Mouse (Mus musculus): Measurements from ENCODE around the gene Tbc1d9b. TPM values are rescaled to one million over a fixed set of nuclear protein-coding genes. Genes with fewer than 3 reads are reported as not detected.
A peak's percentile ranks its signal among the peaks of the same experiment; 100 is the strongest.
"Not testable (repeated sequence)": the region's sequence is repeated elsewhere in the genome, so short reads cannot be mapped to it uniquely, and the experiment has no call there.

Gene Tbc1d9b
- total RNA-seq (2021), result 10 to 100 TPM; 47.1 to 56.9 TPM

- intact Hi-C loops (cut with DNase I), result loop anchor here (2.0 kb wide), 1 partner anchor 144 kb away; no protein-coding TSS in a partner anchor
- peak; percentile 94 for DNase-seq
Observed at GRCm38 (mm10) chr11:50130811-50131766, at the start of gene Tbc1d9b. Tbc1d9b (plus strand) TSS chr11:50131396.

DNA sequence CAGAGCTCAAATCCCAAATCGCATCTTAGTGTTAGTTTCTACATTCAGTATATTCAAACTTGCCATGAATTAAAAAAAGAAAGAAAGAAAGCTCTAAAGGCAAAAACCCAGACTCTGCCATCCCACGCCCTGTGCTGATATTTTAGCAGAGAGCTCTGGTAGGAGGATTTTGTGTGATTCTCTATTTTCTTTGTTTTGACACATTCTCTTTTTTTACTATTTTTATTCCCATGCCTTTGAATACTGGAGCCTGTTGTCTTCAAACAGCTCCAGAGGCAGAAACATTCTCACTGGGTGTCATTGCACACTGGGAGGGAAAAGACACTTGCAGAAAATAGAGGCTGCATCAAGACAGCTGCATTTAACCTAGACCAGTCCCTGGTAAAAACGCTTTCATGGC is 45.0 kb upstream of the Tbc1d9b start:
- DNase-seq, result no peak
- intact Hi-C loops (cut with DNase I), result no loop called here

DNA sequence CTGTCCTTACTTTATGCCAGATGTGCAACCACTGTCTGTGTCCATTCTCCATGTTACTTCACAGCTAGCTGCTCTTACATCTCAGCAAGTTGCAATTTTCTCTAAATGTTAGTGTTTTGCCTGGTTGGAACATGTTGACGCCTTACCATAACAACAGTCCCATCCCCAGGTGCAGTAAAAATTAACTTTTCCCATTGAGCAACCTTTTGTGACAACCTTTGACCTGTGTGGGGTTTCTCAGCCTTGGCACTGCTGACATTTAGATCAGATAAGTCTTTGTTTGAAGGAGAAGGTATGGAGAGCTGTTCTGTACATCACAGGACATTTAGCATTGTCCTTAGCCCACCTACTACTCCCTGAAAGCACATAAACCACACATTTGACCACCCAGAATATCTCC is 41.4 kb upstream of the Tbc1d9b start:
- intact Hi-C loops (cut with DNase I), result no loop called here
- DNase-seq, result no peak

DNA sequence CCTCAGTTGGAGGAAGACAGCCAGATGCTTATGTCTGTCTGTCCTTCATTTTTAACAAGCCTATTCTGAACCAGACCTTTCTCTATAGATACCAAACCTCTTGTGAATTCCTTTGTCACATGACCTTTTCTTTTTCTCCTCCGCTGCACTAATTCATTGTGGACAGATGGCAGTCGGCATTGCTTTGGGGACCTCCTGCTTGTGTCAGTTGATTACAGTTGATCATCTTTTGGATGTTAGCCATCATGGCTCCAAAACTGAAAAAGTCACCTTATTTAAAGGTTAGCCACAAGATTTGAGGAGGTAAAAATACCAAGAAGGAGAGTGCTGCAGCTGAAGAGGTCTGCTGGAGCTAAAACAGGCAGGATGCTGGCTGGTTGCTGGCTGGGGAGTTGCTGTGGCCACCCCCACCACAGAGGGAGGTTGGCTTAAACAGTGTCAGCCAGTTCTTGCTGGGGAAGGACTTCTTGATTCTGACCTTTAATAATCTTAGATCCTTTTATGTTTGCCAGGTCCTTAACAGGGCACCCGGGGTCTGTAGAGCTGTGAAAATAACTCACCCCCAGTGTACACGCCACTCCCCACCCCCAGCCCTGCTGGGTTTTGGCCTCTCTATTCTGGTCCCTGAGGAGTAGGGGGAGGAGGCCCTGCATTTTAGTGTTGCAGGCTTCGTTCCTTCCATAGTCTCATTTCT is 40.1 kb upstream of the Tbc1d9b start:
- DNase-seq, result peak; percentile 56
- intact Hi-C loops (cut with DNase I), result no loop called here

DNA sequence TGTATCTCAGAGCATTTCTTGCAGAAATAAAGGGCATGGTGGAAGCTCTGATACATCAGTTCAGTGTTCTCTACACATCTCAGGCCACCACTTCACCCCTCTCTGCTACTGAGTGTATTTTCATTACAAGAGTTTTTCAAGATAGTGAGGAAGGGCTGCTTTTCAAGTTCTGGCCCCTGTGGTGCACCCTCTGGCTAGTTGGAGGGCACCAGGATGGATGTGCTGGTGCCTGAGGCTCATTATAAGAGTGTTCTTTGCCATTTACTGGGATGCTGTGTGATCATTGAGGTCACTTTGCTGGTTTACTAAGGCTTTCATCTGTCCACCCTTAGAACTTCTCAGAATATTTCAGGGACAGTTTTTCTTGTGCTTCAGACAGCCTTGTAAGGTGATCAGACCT is 39.5 kb upstream of the Tbc1d9b start:
- intact Hi-C loops (cut with DNase I), result no loop called here
- DNase-seq, result no peak

- no peak for DNase-seq
- intact Hi-C loops (cut with DNase I), result no loop called here
Observed at GRCm38 (mm10) chr11:50095661-50096060, 35.5 kb upstream of the Tbc1d9b start.

- intact Hi-C loops (cut with DNase I), result no loop called here
- no peak for DNase-seq
Observed at GRCm38 (mm10) chr11:50097091-50097490, 34.1 kb upstream of the Tbc1d9b start.

DNA sequence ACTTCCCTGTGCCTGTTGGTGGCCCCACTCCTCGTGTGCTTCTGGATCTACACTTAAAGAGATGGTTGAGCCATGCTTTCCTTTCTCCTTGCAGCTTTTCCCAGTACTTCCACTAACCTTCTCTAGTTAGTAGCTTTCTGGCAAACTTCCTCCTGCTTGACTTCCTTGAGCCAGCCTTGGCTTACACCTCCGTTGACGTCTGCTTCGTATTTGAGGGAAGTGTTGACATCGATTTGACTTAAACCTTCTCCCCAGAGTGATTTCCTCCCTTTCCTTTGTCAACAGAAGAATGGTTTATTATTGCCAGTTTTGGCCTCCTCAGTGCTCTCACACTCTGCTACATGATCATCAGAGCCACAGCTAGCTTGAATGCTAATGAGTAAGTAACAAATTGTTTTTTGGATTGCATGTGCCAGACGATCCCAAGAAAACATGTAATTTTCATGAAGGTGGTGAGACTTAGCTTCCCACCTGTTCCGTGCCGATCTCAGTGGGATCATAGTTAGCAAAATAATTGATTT is 32.2 kb upstream of the Tbc1d9b start:
- DNase-seq, result no peak

DNA sequence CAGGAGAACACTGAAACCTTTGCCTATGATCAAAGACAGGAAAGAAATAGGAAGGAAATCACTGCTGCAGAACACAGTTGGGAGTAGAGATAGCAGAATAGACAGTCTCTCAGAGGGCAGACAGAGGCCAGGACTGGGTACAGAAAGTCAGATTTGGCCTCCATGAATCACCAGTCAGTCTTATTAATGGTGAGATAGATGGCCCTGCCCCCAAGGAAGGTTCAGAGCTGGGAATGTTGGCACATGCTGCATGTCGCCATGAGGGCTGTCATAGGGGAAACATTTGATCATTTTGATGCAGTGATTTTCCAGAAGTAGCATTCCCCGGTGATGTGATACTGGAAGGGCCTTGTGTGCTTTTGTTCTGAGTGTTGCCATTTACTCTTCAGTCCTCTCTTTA is 31.5 kb upstream of the Tbc1d9b start:
- intact Hi-C loops (cut with DNase I), result no loop called here

More for the DNA sequence above, 32.2 kb upstream of the Tbc1d9b start:
- intact Hi-C loops (cut with DNase I), result no loop called here

DNA sequence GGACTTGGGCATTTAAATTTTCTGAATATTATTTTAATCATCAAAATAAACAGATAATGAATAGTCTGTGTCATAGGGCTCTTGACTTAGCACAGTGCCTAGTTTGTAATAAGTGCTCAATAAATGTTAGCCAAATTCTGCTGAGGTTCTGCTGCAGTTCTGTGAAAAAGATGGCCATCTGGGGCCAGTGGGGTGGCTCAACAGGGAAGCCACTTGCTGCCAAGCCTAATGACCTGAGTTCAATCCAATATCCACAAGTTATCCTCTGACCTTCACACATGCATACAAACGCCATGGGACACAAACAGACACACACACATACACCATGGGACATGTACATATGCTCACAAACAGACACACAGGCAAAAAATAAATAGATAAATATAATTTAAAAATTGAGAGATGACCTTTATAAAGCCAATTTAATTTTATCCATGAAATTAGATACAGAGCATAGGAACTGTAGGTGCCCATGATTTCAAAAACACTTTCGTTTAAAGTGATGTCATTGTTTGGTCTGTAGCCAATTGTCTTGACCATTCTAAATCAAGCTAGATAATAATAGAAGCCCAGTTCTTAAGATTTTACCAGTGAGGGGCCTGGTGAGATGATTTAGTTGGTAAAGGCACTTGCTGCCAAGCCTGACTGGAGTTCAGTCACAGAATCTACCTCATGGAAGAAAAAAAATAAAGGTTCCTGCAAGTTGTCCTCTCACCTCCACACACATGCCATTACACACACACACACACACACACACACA is 30.5 kb upstream of the Tbc1d9b start:
- peak; percentile 65 for DNase-seq
- intact Hi-C loops (cut with DNase I), result no loop called here

More for the DNA sequence above, 31.5 kb upstream of the Tbc1d9b start:
- DNase-seq, result no peak

DNA sequence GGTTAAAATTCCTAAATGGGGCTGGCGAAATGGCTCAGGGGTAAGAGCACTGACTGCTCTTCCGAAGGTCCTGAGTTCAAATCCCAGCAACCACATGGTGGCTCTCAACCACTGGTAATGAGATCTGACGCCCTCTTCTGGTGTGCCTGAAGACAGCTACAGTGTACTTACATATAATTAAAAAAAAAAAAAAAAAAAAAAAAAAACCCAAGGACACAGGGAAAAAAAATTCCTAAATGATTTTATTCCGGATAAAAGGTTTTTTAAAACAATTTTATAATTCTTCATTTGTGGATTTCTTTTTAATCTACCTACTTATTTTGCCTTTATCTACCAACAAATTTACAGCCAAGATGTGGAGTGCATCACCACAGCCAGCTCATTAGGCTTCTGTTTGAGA is 29.2 kb upstream of the Tbc1d9b start:
- intact Hi-C loops (cut with DNase I); DNase-seq: not testable (repeated sequence)

DNA sequence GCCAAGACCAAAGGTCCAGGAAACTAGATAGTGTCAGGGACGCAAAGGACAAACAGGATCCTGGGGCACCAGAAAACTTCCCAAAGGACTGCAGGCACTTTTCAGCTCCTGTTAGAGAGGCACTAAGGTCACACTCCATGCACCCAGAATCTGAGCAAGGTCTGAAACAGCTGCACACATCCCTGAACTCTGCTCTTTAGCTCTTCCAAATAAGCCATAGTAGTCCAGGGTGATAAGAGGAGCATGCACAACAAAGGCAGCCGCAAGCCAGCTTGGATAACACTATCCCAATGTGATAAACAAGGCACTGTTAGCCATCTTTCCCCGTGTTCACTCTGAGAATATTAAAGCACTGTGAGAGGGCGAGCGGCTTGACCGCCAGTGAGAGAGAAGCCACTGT is 27.2 kb upstream of the Tbc1d9b start:
- no peak for DNase-seq
- intact Hi-C loops (cut with DNase I), result no loop called here

GRCm38 (mm10) chr11:50105237-50105636 is 26.0 kb upstream of the Tbc1d9b start:
- no peak for DNase-seq
- intact Hi-C loops (cut with DNase I), result no loop called here

DNA sequence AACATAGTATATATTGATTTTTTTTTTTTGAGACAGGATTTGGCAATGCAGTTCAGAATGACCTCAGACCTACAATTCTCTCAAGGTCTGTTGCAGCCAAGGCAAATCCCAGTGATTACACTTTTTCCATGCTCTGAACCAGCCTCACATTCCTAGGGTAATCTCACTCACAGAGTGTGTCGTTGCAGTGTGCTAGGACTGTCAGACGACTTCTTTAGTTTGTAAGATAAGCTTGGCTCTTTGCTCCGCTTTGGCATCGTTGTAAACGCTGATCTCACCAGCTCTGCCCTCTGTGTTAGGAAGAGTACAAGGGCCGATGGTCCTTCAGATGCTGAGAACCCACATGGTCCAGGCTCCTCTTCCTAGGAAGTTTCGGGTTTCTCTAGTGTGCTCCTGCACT is 25.2 kb upstream of the Tbc1d9b start:
- intact Hi-C loops (cut with DNase I), result no loop called here
- no peak for DNase-seq

DNA sequence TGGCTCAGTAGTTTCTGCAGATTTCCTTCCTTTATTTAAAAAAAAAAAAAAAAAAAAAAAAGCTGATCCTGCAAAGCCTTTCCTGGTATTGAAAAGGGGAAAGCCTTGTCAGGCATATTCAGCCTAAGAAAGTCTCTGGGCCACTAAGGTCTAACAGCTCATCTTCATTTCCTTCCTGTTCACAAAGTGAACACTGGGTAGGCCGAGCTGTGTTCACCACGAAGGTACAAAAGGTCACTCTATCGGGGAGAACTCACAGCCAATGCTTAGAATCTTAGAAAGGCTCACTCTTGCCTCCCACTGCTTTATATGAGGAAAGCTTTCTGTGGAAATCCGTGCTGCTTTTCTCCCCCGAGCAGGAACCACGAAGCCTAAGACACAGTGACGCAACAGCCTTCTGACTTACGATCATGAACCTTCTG is 22.4 kb upstream of the Tbc1d9b start:
- intact Hi-C loops (cut with DNase I), result no loop called here
- no peak for DNase-seq

GRCm38 (mm10) chr11:50114329-50114728 is 16.9 kb upstream of the Tbc1d9b start:
- intact Hi-C loops (cut with DNase I), result no loop called here

DNA sequence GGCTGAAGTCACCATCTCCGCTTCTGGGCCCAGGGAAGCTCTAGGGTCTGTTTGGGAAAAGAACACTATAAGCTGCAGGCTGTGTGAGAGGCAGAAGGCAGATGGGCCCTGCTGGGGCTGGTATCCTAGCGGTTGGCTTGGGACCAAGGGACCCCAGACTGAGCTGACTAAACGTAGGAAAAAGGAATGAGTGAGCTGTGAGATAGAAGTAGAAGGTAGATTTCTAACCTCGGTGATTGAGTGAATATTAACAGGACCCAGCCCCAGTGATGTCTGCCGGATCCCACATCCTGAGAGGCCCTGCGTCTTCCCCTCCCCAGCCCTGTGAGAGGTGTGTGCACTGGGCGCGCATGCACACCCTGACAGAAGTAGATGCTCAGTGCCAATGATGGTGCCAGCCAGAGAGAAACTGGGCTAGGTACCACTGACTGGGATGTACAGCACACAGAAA is 8.5 kb upstream of the Tbc1d9b start:
- intact Hi-C loops (cut with DNase I), result no loop called here
- DNase-seq, result peak; percentile 47

More at GRCm38 (mm10) chr11:50114329-50114728, 16.9 kb upstream of the Tbc1d9b start:
- DNase-seq, result peak; percentile 78

DNA sequence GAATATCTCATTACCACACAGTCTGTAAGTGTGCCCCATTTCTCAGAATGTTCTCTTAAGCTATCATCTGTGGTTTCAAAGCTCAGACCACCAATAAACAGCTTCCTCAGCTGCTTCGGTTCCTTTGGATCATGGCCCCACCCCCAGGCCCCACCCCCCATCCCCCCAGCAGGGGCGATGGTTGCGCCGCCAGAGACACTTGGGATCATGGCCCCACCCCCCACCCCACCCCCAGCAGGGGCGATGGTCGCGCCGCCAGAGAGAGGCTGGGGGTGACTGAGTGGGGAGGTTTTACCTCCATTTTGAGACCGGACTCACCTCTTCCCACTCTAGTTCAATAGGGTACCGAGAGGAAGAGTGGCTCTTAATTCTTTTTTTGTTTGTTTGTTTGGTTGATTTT is 3.4 kb upstream of the Tbc1d9b start:
- intact Hi-C loops (cut with DNase I), result no loop called here
- no peak for DNase-seq

DNA sequence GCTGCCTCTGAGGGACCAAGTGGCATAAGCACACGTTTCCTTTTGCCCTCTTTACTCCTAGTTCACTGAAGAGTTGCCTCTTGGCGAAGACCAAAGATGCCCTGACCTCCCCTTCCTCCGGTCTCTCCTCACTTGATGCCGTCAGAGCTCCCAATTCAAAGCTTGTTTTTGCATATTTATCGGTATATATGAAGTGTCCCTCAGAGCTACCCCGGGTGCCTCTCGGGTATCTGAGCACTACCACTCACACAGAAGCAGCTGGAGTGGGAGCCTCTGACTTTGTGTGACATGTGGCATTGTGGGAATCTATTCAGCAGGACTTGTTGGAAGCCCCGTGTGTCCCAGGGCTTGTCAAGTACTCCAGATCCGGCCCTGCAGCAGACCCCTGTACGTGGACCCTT is 605 bp downstream of the Tbc1d9b start:
- no peak for DNase-seq
- intact Hi-C loops (cut with DNase I), result loop anchor here (2.0 kb wide), 1 partner anchor 145 kb away; no protein-coding TSS in a partner anchor

DNA sequence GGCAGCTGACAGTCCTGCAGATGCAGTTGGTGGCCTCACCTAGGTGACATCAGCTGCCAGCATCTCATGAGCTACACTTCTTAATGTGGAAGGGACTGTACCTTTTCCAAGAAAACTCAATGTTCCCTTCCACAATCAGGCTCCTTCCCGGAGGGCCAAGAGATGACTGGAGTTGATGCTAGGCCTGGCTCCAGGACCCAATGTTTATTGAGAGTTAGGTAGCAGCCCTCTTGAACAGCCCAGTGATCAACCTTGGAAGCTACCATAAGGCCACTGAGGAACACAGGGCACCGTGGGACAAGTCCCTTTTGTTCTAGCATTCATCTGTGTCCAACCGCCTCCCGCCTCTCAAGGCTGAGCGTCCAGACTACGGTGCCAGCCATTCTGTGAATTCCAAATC is 1.1 kb downstream of the Tbc1d9b start:
- no peak for DNase-seq
- intact Hi-C loops (cut with DNase I), result no loop called here

All from left cerebral cortex, postnatal 4 days (tissue).